Mouse (Mus musculus): ENCODE measurements around the gene Erc2.

DNA sequence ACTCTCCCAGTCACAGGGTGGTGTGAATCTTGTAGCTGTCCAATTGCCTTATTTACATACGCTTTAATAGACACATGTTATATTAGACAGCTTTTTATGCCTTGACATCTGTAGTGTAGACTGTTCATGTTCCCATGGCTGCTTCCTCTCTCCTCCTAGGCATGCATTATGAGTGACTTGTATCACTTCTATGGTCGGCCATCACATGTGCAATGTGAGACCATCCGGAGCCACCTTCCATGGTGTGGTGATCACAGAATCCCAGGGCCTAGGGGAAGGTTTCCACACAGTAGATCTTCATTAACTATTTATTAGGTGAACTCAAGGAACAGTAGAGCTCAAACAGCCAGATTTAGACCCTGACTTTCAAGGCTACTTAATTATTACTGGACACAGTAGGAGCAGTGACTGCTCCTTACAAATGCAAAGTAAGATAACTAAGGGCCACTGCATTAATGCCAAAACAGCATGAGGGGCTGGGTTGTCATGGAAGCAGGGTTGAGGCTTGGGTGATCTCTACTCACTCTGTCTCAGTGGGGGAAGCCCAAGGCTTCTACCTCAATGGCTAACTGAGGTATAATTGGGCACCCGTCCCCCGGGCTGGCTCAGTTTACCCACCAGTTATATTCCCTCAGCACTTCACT lies 7.3 kb downstream of the Erc2 start:
- TF ChIP-seq CTCF (IDR thresholded peaks at IDR 0.05; ENCODE audit: low read depth), result no peak
- TF ChIP-seq EP300 (IDR thresholded peaks at IDR 0.05; ENCODE audit: low read depth), result no peak
